Mouse (Mus musculus) B cell, adult 2 months (primary cell): ENCODE data around the gene Kif5a.
"Not testable (repeated sequence)": the region's sequence is repeated elsewhere in the genome, so short reads cannot be mapped to it uniquely, and the experiment has no call there.

Experiments
- DNase-seq, 2 experiments: peaks; one replicate each; pipeline ENCODE4 v3.0.0; 2022

Kif5a gene

GRCm38 (mm10) chr10:127262548-127263398, at the start of gene Kif5a:
Kif5a (minus strand) TSS chr10:127263348.
- peak; percentile 54 to 58 for DNase-seq

GRCm38 (mm10) chr10:127312858-127313257, 49.7 kb upstream of the Kif5a start:
- DNase-seq, result no peak

- peak; percentile 89 to 91 for DNase-seq
These were observed 49.2 kb upstream of the Kif5a start for GRCm38 (mm10) chr10:127312356-127312676.

- DNase-seq, result peak; percentile 91 to 92
These were observed 48.6 kb upstream of the Kif5a start, which contains the start of gene Mars for GRCm38 (mm10) chr10:127311476-127312355. Mars (minus strand) TSS chr10:127311786.

- peak in 1 of 2 experiments; percentile 47 for DNase-seq
These were observed 47.7 kb upstream of the Kif5a start for GRCm38 (mm10) chr10:127310523-127311475.

- DNase-seq, result not testable (repeated sequence)
These were observed 46.0 kb upstream of the Kif5a start for GRCm38 (mm10) chr10:127309167-127309566.

DNA sequence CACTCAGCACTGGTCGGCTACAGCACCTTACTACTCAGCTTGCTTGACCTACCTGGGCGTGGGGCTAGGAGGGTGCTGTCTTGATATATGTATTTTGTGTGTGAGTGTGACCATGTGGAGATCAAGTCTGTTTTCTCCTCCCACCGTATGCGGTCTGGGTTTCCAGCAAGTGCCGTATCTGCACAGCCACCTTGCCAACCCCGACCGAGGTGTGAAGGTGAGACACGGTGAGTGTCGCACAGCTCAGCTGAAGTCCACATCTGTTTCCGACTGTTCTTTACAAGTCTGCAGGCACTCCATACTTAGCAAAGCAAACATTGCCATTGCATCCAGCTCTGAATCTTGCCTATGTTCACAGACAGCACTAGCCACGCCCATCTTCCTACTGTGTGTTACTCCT, 40.0 kb upstream of the Kif5a start:
- no peak for DNase-seq

- no peak for DNase-seq
These were observed 37.2 kb upstream of the Kif5a start for GRCm38 (mm10) chr10:127300361-127300760.

GRCm38 (mm10) chr10:127297015-127297871, 34.1 kb upstream of the Kif5a start:
- no peak for DNase-seq

- no peak for DNase-seq
These were observed 33.0 kb upstream of the Kif5a start for GRCm38 (mm10) chr10:127295986-127296794.

DNA sequence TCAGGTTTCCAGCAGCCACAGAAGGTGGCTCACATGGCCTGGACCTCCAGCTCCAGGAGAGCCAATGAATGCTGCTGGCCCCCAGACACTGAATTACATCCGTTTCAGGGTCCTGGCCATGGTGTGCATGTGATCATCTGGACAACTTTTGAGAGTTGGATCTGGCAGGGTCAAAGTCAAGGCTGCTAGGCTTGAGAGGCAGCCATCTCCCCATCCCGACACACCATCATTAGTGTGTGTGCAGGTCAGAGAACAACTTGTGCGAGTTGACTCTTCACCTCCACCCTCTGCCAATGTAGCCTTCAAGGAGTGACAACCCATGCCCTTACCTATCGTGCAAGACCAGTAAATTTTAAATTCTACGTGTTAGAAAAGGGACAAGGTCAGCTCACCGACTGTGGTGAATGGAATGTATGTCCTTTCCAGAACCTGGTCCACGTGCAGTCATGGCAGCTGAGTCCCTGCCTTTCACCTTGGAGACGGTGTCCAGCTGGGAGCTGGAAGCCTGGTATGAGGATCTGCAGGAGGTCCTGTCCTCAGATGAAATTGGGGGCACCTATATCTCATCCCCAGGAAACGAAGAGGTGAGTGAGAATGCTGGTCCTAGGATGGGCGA, 31.9 kb upstream of the Kif5a start:
- no peak for DNase-seq

GRCm38 (mm10) chr10:127293590-127294113, 30.5 kb upstream of the Kif5a start:
- DNase-seq, result no peak

GRCm38 (mm10) chr10:127292987-127293538, 29.9 kb upstream of the Kif5a start:
- DNase-seq, result no peak

DNA sequence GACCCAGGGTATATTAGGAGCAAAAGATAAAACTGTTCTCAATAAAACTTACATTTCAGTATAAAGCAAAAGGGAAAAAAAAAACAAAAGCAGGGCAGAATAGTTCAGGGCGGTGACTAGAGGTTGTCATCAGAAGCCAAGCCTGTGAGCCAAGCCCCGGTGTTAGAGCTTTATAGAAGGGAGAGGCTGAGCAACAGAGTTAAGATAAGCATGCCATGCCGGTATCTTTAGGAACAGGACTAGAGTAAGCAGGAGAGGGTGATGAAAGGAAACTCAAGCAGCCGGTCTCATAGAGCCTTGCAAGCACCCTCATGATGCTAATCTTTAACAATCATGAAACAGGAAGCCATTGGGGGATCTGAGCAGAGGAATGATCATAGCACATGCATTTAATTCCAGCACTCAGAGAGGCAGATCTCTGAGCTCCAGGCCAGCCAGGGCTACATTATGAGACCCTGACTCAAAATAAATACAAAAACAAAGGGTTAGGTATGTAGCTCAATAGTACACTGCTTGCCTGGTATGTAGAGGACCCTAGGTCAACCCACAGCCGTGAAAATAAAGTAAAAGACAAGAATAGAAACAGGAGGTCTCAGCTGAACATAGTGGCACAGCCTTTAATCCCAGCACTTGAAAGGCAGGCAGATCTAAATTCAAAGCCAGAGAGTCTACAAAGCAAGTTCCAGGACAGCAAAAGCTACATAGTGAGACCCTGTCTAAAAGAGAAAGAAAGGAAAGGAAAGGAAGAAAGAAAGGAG, 28.9 kb upstream of the Kif5a start:
- no peak for DNase-seq

GRCm38 (mm10) chr10:127290930-127291880, 28.1 kb upstream of the Kif5a start:
- DNase-seq, result peak; percentile 73 to 74

GRCm38 (mm10) chr10:127290307-127290929, 27.3 kb upstream of the Kif5a start:
- peak; percentile 99 to 100 for DNase-seq

DNA sequence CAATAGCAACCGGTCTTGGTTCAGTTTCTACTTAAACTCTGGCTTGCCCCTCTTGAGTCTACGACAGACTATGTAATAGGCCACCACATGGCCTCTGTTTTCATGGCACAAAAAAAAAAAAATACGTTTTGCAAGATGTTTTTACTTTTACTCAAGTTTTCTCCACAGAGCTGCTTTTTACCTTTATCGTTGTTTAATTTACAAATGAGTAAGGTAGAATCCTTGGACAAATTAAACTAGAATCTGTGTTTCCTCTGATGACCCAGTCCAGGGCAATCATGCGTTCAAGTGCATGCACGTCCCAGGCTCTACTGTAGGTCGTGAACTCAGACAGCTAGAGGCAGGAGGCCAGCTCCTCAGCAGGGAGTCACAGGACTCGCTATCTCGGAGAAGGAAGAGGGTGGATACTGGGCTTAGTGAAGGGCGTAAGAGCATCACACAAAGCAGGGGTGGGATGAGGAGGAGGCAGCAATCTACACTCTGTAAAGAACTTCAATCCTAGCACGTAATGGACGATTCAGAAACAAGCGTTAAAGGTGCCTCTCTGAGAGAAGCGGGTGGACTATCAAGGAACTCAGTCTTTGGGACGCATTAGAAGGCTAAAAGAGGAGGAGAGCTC, 26.5 kb upstream of the Kif5a start:
- DNase-seq, result peak; percentile 79 to 80
